Mouse (Mus musculus): ENCODE measurements around the gene Vps13d.

Vps13d gene

GRCm38 (mm10) chr4:145086509-145086908, 108.3 kb downstream of the Vps13d start:
- DNase-seq (ENCODE audit: low spot score in 2 of 2), result no peak

DNA sequence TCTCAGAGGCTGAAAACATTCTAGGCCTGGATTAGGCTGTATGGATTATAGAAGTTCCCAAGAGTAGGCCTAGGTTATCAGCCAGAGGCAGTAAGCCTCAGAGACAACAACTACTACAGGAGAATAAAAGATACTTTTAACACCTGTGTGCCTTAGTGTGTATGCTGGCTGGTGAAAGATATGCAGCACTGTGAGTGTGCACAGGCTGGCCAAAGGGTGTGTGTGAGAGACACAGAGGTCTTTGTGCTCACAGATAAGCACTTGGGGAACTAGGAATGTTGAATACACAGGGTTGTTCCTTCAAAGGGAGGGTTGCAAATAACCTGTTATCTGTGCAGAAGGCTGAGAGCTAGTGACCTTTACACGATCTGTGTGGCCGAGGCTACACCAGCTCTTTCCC, 115.5 kb downstream of the Vps13d start:
- DNase-seq (ENCODE audit: low spot score in 2 of 2), result no peak

DNA sequence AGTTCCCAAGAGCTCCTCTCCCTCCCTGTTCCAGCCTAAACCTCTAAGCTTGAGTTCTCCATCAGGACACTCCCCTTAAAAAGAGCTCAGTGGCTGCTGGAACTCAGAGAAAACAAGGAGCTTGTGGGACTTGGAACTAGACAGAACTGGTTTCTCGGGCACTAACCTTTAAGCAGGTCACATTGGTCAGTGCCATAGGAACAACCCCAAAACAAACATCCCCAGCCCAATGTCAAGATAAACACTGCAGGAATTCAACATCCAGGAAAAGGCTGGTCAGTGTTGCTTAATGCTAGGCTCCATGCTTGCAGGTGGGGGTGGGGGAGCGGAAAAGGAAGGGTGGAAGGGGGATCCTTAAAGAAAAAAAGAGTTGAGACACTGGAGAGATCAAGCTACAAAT, 120.5 kb downstream of the Vps13d start:
- no peak for DNase-seq (ENCODE audit: low spot score in 2 of 2)

DNA sequence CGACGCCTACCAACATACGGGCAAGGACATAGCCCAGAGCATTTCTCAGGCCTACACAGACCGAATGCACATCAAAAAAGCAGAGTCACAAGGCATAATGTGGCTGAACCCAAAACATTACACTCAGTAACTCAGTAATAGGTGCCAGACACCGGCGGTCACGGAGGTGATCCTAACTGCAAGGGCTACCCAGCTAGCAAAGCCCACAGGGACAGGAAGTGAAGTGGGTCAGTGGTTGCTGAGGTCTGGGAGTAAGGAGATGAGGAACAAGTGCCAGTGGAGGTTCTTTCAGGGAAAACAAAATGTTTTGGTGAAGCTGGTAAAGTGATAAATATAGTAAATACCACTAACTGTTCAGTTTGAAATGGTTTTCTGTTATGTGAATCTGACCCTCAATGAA, 121.1 kb downstream of the Vps13d start:
- DNase-seq (ENCODE audit: low spot score in 2 of 2), result no peak

DNA sequence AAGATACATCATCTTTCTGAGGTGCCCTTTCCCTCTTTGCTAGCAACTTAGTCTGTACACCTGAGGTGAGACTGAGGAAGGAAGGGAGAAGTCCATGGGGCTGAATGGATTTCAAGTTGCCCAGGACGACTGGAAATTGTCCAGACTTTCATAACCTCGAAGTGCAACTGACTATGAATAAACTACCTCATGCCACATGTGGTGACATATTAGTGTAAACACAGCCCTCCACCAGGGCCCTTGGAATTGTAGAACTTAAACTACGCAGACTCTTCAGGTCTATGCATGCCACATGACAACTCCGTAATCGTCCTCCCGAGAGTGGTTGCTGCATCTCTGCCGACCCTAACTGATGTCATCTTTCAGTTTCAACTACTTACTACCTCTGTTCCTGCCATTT, 122.9 kb downstream of the Vps13d start:
- DNase-seq (ENCODE audit: low spot score in 2 of 2), result no peak

DNA sequence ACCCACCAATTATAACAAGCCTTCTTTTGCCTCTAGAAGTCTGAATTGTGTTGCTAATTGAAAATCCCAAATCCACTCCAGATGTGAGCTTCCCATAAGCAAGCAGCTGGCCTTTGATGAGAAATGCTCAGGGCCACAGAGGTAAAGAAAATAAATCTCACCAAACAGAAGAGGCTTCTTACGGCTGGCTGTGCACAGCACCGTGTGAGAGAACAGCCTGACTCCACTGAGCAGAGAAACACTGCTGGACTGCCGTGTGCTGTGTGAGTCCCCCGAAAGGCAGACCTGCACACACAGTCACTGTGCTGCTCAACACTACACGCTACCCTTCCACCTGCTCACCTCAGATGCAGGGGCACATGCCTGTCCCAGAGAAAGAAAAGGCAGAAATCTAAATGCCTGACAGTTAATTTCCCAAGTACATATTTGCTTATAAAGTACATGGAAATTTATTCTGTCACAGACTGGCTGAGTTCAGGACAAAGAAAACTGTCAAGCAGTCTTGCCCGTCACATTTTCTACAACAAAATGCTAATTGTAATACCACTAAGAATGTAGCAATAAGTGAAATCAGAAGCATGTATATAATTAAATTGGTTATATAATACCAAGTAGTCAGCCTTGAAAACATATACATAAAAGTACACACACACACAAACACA, 127.7 kb downstream of the Vps13d start:
- DNase-seq (ENCODE audit: low spot score in 2 of 2), result no peak

- no peak for DNase-seq (ENCODE audit: low spot score in 2 of 2)
Measured at GRCm38 (mm10) chr4:145066336-145067018, 128.3 kb downstream of the Vps13d start.

DNA sequence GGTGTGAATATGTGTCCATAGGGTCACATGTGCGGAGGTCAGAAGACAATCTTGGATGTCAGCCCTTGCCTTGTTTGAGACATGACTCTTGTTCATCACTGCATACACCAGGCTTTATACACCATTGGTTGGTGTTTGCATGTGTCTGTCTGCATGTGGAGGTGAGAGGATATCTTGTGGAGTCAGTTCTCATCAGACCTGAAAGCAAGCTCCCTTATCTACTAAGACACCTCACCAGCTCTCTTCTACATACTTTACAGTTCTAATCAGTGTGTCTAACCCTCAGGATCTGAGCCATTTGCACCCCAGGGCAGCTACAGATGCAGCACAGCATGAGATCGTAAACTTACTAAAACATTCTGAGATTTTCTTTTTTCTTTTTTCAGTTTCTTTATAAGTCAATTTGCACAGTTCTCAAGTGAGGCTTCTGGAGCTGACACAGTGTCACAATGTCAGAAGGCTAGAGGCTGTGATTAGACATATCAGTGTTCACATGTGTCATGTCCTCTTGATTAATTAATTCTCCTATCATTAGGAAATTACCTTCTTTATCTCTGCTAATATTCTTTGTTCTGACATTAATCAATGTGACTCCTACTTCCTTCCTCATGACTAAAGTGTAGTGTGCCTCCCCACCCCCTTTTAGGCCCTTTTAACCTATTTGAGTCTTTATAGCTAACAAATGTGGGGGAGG, 135.9 kb downstream of the Vps13d start:
- no peak for DNase-seq (ENCODE audit: low spot score in 2 of 2)

DNA sequence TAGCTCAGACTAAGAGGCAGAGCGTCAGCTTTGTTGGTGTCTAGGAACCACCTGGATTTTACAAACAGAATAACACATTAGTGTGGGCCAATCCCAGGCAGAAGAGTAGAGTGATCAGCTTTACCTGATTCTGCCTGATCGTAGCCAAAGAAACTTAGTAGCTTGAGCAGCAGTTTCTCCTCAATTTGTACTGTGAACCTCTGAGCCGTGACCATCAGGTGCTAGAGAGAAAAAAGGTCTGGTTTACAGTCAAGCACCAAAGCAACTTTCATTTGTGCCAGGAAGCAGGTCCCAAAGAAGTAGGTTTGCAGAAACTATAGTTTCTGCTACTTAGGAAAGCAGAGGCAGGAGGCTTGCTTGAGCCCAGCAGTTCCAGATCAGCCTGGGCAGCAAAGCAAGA, 138.5 kb downstream of the Vps13d start:
- no peak for DNase-seq (ENCODE audit: low spot score in 2 of 2)

GRCm38 (mm10) chr4:145055792-145056191, 139.0 kb downstream of the Vps13d start:
- no peak for DNase-seq (ENCODE audit: low spot score in 2 of 2)

- DNase-seq (ENCODE audit: low spot score in 2 of 2), result no peak
Measured at GRCm38 (mm10) chr4:145054369-145054768, 140.4 kb downstream of the Vps13d start.

DNA sequence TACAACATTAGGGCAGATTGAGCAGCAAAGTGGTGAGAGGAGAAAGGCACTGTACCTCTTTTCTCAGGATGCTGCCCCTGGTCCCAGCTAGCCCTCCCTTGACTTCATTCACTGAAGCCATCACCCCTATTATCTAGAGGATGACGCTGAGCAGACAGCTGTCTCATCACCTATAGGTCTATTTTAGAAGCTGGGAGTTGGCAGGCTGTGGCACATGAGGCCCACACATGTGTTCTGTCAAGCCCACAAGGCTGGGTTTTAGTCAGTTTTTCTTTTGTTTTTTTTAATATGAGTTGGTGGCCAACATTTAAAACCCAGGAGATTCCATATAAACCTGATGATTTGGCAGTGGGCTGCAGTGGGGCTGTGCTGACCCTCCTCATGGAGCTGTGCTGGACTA, 142.1 kb downstream of the Vps13d start:
- peak; percentile 39 to 68 for DNase-seq (ENCODE audit: low spot score in 2 of 2)

GRCm38 (mm10) chr4:145052282-145052681, 142.5 kb downstream of the Vps13d start:
- no peak for DNase-seq (ENCODE audit: low spot score in 2 of 2)

GRCm38 (mm10) chr4:145051209-145051969, 143.4 kb downstream of the Vps13d start:
- DNase-seq (ENCODE audit: low spot score in 2 of 2), result no peak

DNA sequence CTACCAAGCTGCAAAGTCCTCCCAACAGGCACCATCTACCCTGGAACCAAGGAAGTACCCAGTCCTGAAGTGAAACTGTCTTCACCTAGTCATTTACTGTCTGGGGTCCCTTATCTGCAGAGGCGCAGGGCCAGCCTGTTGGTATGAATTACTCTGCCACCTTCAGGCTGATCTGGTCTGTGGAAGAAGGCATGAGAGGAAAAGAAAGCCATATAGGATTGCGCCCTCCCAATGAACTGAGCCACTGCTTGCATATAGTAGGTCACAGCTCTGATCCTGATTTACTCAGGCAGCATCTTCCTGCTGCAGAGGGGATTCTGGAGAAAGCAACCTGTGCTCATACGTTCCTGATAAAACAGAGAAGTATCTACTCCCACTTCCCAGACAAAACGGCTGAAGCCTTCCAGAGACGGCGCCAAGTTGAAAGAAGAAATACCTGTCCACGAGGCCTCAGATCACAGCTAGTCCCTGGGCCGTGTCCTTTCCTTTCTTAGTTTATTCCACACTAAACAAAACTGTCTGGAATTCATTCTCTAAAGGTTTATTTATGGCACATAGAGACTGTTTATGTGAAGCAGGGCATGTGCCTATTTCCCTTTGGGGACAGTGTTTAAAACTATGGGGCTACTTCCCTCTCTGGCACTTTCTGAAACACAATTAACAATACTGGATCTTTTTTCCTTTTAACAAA, 144.1 kb downstream of the Vps13d start:
- no peak for DNase-seq (ENCODE audit: low spot score in 2 of 2)

GRCm38 (mm10) chr4:145047964-145048363, 146.8 kb downstream of the Vps13d start:
- DNase-seq (ENCODE audit: low spot score in 2 of 2), result no peak

GRCm38 (mm10) chr4:145046032-145046401, 148.8 kb downstream of the Vps13d start:
- DNase-seq (ENCODE audit: low spot score in 2 of 2), result no peak

GRCm38 (mm10) chr4:145045312-145046031, 149.3 kb downstream of the Vps13d start:
- DNase-seq (ENCODE audit: low spot score in 2 of 2), result no peak

- DNase-seq (ENCODE audit: low spot score in 2 of 2), result no peak
Measured at GRCm38 (mm10) chr4:145041223-145041870, 153.5 kb downstream of the Vps13d start.

DNA sequence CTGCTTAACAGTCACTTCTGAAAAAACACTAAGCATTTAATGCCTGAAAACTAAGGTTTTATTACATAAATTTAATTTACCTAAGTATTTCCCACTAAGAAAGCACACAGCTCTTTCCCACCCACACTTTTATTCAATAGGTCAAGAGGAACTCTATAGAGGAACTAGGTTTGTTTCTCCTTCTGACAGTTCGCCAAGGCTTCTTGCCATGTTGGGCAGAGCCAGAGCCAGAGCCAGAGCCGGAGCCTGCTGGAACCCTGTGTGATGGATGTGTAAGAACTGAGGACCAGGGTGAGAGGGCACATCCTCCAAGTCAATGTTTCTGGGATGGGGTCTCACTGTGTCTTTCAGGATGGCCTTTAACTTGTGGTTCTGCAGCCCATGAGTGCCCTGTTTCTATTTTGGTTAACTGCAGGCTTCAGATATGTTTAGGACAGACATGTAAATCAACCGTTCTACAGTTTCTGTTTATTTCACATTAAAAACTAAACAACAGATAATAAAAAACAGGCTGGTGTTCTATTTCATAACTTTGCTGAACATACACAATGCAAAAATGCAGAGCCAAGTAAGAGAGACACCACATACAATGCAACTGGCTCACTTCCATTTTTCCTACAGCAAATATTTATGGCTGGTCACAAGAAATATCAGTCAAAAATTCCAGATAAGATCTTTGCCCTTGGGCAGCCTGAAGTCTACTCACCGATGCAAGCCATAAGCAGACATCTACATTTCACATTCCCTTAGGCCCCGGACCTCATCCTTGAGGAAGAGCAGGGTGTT, 157.0 kb downstream of the Vps13d start:
- no peak for DNase-seq (ENCODE audit: low spot score in 2 of 2)

Data from frontal cortex, postnatal 36 days (tissue).